Mouse (Mus musculus) embryonic fibroblast, embryonic 13.5 days (primary cell): ENCODE data around the gene Katnb1.

ENCODE experiments used
- CTCF ChIP-seq: IDR thresholded peaks from 2 replicates; pipeline ENCODE4 v1.5.1; 2011; ENCODE audit warnings: mild to moderate bottlenecking, control low read depth, low read length, moderate library complexity, borderline replicate concordance; ENCODE audit not compliant: insufficient read depth
- POLR2A ChIP-seq: IDR thresholded peaks from 2 replicates; pipeline ENCODE4 v1.6.1; 2011; ENCODE audit warnings: low read depth, mild to moderate bottlenecking, control low read depth, low read length, moderate library complexity

DNA sequence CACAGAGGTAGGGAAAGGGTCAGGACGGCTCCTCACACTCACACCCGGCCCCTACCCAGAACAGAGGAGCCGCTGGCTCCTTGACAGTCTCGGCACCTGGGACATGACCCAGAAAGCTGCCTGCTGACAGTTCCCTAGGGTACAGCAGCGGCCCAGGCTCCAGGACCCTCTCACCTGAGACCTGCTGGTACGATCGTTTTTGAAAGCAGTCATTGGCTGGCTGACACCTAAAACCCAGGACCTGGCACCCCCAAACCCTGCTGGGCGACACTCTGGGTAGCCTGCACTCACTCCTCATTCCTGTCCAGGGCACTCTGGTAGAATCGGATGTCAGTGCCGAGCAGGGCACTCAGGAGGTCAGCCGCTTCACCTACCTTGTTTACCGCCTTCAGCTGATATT lies 56.2 kb downstream of the Katnb1 start:
- TF ChIP-seq CTCF: no peak
- TF ChIP-seq POLR2A: no peak
